Mouse (Mus musculus): ENCODE results near the gene Gsdme.

The Gsdme gene

GRCm38 (mm10) chr6:50263670-50264069, at the start of gene Gsdme:
Gene Gsdme, minus strand, starts transcription at chr6:50263862.
- no peak for DNase-seq

- DNase-seq = peak; percentile 81 to 82
These were observed 49.0 kb upstream of the Gsdme start for GRCm38 (mm10) chr6:50312647-50313046.

GRCm38 (mm10) chr6:50309019-50309418, 45.4 kb upstream of the Gsdme start:
- DNase-seq = peak; percentile 12 to 19

- no peak for DNase-seq
These were observed 43.0 kb upstream of the Gsdme start for GRCm38 (mm10) chr6:50306625-50307024.

- DNase-seq = peak; percentile 81 to 83
These were observed 41.4 kb upstream of the Gsdme start for GRCm38 (mm10) chr6:50304949-50305491.

- DNase-seq = no peak
These were observed 37.5 kb upstream of the Gsdme start for GRCm38 (mm10) chr6:50301121-50301520.

GRCm38 (mm10) chr6:50300622-50301021, 37.0 kb upstream of the Gsdme start:
- no peak for DNase-seq

GRCm38 (mm10) chr6:50299071-50299470, 35.4 kb upstream of the Gsdme start:
- no peak for DNase-seq

GRCm38 (mm10) chr6:50297671-50298070, 34.0 kb upstream of the Gsdme start:
- DNase-seq = no peak

GRCm38 (mm10) chr6:50295136-50295535, 31.5 kb upstream of the Gsdme start:
- DNase-seq = no peak

GRCm38 (mm10) chr6:50294128-50294527, 30.5 kb upstream of the Gsdme start:
- peak; percentile 82 to 87 for DNase-seq

- DNase-seq = no peak
These were observed 28.0 kb upstream of the Gsdme start for GRCm38 (mm10) chr6:50291650-50292049.

GRCm38 (mm10) chr6:50286881-50287280, 23.2 kb upstream of the Gsdme start:
- DNase-seq = no peak

GRCm38 (mm10) chr6:50279642-50280041, 16.0 kb upstream of the Gsdme start:
- DNase-seq = no peak

- DNase-seq = no peak
These were observed 10.3 kb upstream of the Gsdme start for GRCm38 (mm10) chr6:50273947-50274346.

GRCm38 (mm10) chr6:50273416-50273815, 9.8 kb upstream of the Gsdme start:
- no peak for DNase-seq

GRCm38 (mm10) chr6:50262310-50262709, 1.4 kb downstream of the Gsdme start:
- DNase-seq = no peak

- DNase-seq = no peak
These were observed 1.8 kb downstream of the Gsdme start for GRCm38 (mm10) chr6:50261922-50262261.

- DNase-seq = peak; percentile 16 to 25
These were observed 2.3 kb downstream of the Gsdme start for GRCm38 (mm10) chr6:50261201-50261921.

- DNase-seq = no peak
These were observed 8.3 kb downstream of the Gsdme start for GRCm38 (mm10) chr6:50255356-50255755.

- DNase-seq = no peak
These were observed 8.9 kb downstream of the Gsdme start for GRCm38 (mm10) chr6:50254723-50255184.

- peak; percentile 13 to 39 for DNase-seq
These were observed 11.0 kb downstream of the Gsdme start for GRCm38 (mm10) chr6:50252690-50253089.

- DNase-seq = no peak
These were observed 15.9 kb downstream of the Gsdme start for GRCm38 (mm10) chr6:50247791-50248190.

GRCm38 (mm10) chr6:50247356-50247755, 16.3 kb downstream of the Gsdme start:
- no peak for DNase-seq

- no peak for DNase-seq
These were observed 18.7 kb downstream of the Gsdme start for GRCm38 (mm10) chr6:50244967-50245366.
